20 mouse cellular contexts compared by ENCODE assay signal in the genomic region with DNA sequence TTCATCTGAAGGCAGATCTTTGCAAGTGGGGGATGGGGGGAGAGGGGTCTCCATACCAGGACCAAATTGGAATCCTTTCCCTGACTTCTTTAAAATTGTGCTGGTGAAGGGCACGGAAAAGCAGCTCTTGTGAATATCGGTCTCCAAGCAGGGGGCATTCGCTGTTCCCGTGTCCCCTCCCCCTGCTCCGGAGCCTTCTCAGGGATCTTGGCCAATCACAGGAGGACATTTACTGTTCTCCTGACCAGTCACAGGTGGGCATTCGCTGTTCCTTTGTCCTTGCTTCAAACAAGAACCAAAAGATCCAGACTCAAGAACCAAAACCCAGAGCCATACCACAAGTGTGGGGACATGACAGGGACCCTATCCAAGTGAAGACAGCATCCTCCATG. TPM values are rescaled to one million over a fixed set of nuclear protein-coding genes. Genes with fewer than 3 reads are reported as not detected.
DNase-seq lines count a peak whose midpoint lies in the region; ATAC-seq and TF ChIP-seq lines count a peak whose summit lies in the region.
"Had no signal": no experiment of that assay in that cellular context is flagged by ENCODE, and none has a peak within 500 bp of the region (broad histone marks: within the 10 kb centered on the region; RNA-seq: fewer than 3 reads in every experiment).

No protein-coding gene starts in this region.

- TF ChIP-seq CTCF in cerebellum, adult 2 months (IDR thresholded peaks at IDR 0.05; ENCODE audit: borderline replicate concordance, insufficient read depth, low read depth, low read length), result no peak

- H3K4me2 ChIP-seq in embryonic facial prominence, embryonic 13.5 days, result 0 out of 2 replicates have a peak overlapping the region, but pooled peaks have one; percentile 20
- H3K4me2 ChIP-seq in forebrain, embryonic 12.5 days, result no peak overlapping the region
- H3K4me2 ChIP-seq: embryonic facial prominence, embryonic 15.5 days; hindbrain, embryonic 13.5 days; limb, embryonic 15.5 days; lung, embryonic 14.5 days; neural tube, embryonic 13.5 days had no signal

- TF ChIP-seq POLR2A in cerebellum, adult 2 months (IDR thresholded peaks at IDR 0.05; ENCODE audit: borderline replicate concordance, insufficient read depth, low read length), result no peak

- no peaks in the 10 kb centered on the region for H3K9me3 ChIP-seq in embryonic facial prominence, embryonic 13.5 days
- no peaks in the 10 kb centered on the region for H3K9me3 ChIP-seq in forebrain, embryonic 12.5 days
- H3K9me3 ChIP-seq: embryonic facial prominence, embryonic 15.5 days; hindbrain, embryonic 13.5 days; limb, embryonic 15.5 days; megakaryocyte, embryonic 14.5 days; neural tube, embryonic 13.5 days had no signal

- no peak overlapping the region for H3K27ac ChIP-seq in cerebellum, adult 2 months (ENCODE audit: insufficient read depth, low read length)
- H3K27ac ChIP-seq in embryonic facial prominence, embryonic 13.5 days, result no peak overlapping the region
- H3K27ac ChIP-seq in forebrain, embryonic 12.5 days, result no peak overlapping the region
- H3K27ac ChIP-seq: embryonic facial prominence, embryonic 15.5 days; hindbrain, embryonic 13.5 days; limb, embryonic 15.5 days; neural tube, embryonic 13.5 days had no signal

- peak; percentile 3 for DNase-seq in gastrocnemius, adult 18-20 months (ENCODE audit: low spot score)
- no peak for DNase-seq in gastrocnemius, adult 8-10 months (ENCODE audit: low spot score in 2 of 2)
- peak; percentile 27 for DNase-seq in layer of hippocampus, adult 9-11 months
- no peak for DNase-seq in layer of hippocampus, adult 9-10 months (ENCODE audit: low spot score)
- peak; percentile 79 to 89 for DNase-seq in cerebellum, adult 2 months
- DNase-seq in frontal cortex, postnatal 36 days (ENCODE audit: low spot score in 2 of 2), result no peak

- H3K9ac ChIP-seq in embryonic facial prominence, embryonic 13.5 days, result no peak overlapping the region
- H3K9ac ChIP-seq in forebrain, embryonic 12.5 days, result no peak overlapping the region
- H3K9ac ChIP-seq: embryonic facial prominence, embryonic 15.5 days; hindbrain, embryonic 13.5 days; limb, embryonic 15.5 days; lung, embryonic 14.5 days; neural tube, embryonic 13.5 days had no signal

- no peaks in the 10 kb centered on the region for H3K27me3 ChIP-seq in cerebellum, adult 2 months (ENCODE audit: control insufficient read depth, insufficient read depth, low read length)
- peaks cover 8% of the 10 kb centered on the region for H3K27me3 ChIP-seq in embryonic facial prominence, embryonic 13.5 days
- H3K27me3 ChIP-seq in forebrain, embryonic 12.5 days, result peaks cover 25% of the 10 kb centered on the region

- no peak overlapping the region for H3K4me3 ChIP-seq in cerebellum, adult 2 months (replicated peaks; ENCODE audit: insufficient read depth, low read depth, low read length)
- no peak overlapping the region for H3K4me3 ChIP-seq in embryonic facial prominence, embryonic 13.5 days
- H3K4me3 ChIP-seq in forebrain, embryonic 12.5 days (replicated peaks), result no peak overlapping the region
- H3K4me3 ChIP-seq: embryonic facial prominence, embryonic 15.5 days; hindbrain, embryonic 13.5 days; limb, embryonic 15.5 days; neural tube, embryonic 13.5 days had no signal

- 3% methylated on average over 6 of the region's 6 CpGs for WGBS in cerebellum, adult 2 months
- 11% methylated on average over 6 of the region's 6 CpGs for WGBS in embryonic facial prominence, embryonic 13.5 days
- WGBS in forebrain, embryonic 12.5 days, result 18% methylated on average over 6 of the region's 6 CpGs

- peaks cover 3% of the 10 kb centered on the region; the same call in 1 of the 2 replicates for H3K4me1 ChIP-seq in cerebellum, adult 2 months (ENCODE audit: control insufficient read depth, insufficient read depth, low read length)
- H3K4me1 ChIP-seq in embryonic facial prominence, embryonic 13.5 days, result peaks cover 8% of the 10 kb centered on the region
- peaks cover 4% of the 10 kb centered on the region; the same call in 1 of the 2 replicates for H3K4me1 ChIP-seq in forebrain, embryonic 12.5 days
- H3K4me1 ChIP-seq: limb, embryonic 15.5 days had no signal

- H3K36me3 ChIP-seq in embryonic facial prominence, embryonic 13.5 days, result no peaks in the 10 kb centered on the region
- no peaks in the 10 kb centered on the region for H3K36me3 ChIP-seq in forebrain, embryonic 12.5 days (replicated peaks)
- H3K36me3 ChIP-seq: embryonic facial prominence, embryonic 15.5 days; hindbrain, embryonic 13.5 days; limb, embryonic 15.5 days; neural tube, embryonic 13.5 days had no signal

- no peak for ATAC-seq in embryonic facial prominence, embryonic 13.5 days (ENCODE audit: insufficient number of reproducible peaks, insufficient read depth, low FRiP score, low TSS enrichment, low read depth)
- no peak for ATAC-seq in forebrain, embryonic 12.5 days (ENCODE audit: low FRiP score)

RNA-seq across cellular contexts. Expression of a gene that starts 25.9 kb away (rescaled TPM):
- not detected for total RNA-seq in gastrocnemius, adult 18-20 months (2021)
- not detected for total RNA-seq in gastrocnemius, adult 8-10 months (2022)
- polyA plus RNA-seq in cerebellum, adult 2 months (2012; rRNA removed), result 0.18 and 0.27 TPM in 2 replicates
- polyA plus RNA-seq in embryonic facial prominence, embryonic 13.5 days (2015; fragmentation: Nextera tagmentation; extraction: Ambion mirVana), result not detected in 2 replicates
- 0.09 TPM in 1 of 2 replicates, not detected in the other for polyA plus RNA-seq in forebrain, embryonic 12.5 days (2016; fragmentation: Nextera tagmentation; extraction: Ambion mirVana)
- total RNA-seq: adrenal gland, postnatal 25 days; ES-E14; gastrocnemius, postnatal 36 days had no signal
- polyA plus RNA-seq: embryonic facial prominence, embryonic 15.5 days; heart, embryonic 16.5 days; kidney, embryonic 16.5 days; limb, embryonic 15.5 days; lung, embryonic 14.5 days; testis, adult 2 months had no signal

Comparison
In these comparisons a context has a peak if more than half of its experiments do, and no peak if none do; other contexts are left out.
1. DNase-seq: peak in gastrocnemius, adult 18-20 months (single experiment), layer of hippocampus, adult 9-11 months (single experiment) and cerebellum, adult 2 months (2 of 2); none in gastrocnemius, adult 8-10 months (0 of 2), layer of hippocampus, adult 9-10 months (single experiment) and frontal cortex, postnatal 36 days (0 of 2).